Mouse (Mus musculus): ENCODE measurements at regions not wholly inside any gene's neighbourhood (a gene's known extent, or its start where the extent isn't known, plus 50 kb on each side); places are given as distances from the start of the nearest gene placed in this dataset.

DNA sequence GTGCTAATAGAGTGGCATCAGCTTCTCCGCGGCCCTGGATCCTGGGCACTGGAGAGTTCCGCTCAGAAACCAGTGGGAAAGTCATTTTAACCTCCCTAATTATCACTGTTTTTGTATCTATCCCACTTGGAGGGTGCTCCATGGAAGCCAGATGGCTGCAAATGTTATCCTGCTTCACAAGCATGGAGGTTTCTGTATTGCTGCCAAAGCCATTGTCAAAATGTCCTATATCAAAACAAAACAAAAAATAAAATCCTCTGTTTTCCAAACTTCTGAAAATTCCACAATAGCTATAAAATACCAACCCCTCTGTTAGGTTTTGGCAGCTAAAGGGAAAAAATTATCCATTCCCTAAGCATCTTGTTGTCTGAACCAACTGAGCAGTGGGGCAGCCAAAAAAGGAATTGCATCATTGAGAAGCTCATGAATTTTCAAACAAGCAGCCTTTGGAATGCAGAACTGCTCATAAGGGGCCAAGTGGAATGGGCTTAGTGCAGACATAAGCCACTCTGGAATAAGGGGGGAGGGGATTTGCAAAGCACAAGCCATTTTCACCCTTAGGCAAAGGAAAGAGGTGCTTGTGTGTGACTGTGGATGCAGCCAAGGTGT lies 213.8 kb upstream of the Cwc22 start:
- no peak for DNase-seq (ENCODE audit: extremely low read depth, low read depth, low spot score)

DNA sequence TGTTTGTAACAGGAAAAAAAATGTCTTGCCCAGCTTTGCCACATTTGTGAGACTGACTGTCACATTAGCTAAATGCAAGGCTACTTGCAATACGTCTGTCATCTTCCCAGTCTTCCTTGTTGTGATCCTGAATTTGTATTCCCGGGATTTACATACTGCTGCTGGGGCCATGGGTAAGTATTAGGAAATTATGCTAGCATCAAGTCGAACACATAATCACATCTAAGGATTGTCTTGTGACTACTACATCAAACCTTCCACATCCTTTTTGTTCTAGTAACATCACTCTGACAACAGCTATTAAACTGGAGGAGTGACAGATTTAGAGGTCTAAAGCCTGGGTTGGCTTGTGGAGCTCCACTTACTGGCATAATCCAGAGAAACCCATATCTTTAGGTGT lies 164.2 kb upstream of the Cwc22 start:
- no peak for DNase-seq (ENCODE audit: extremely low read depth, low read depth, low spot score)

DNA sequence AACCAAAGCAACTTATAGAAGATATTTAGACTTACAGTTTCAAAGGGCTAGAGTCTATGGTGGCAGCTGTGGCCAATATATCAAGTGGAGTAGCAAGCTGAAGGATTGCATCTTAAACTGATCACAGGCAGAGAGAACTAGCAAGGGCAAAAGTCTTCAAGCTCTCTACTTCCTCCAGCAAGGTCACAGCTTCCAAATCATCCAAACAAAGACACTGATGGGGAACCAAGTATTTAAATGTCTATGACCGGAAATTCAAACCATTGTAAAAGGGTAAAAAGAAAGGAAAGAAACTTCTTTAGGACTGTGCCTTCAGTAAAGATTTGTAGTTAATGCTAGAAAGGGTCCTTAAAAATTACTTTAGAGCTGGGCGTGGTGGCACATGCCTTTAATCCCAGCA lies 149.4 kb upstream of the Cwc22 start:
- no peak for DNase-seq (ENCODE audit: extremely low read depth, low read depth, low spot score)

DNA sequence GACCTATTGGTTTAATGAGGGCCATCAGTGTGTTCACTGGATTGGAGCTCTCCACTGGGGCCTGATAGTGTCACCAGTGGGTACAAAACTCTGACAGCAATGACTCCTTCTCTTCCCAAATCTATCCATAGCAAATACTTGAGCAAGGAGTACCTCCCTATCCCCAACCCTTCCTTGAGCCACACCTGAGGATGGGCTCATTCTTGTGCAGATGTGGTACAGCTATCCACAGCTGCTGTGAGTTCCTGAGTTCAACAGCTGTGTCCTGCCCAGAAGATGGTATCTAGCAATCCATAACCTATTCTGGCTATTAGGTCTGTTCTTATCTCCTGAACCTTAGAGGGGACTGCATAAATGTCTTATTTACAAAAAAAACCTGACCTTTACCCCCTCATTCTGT lies 148.7 kb upstream of the Cwc22 start:
- DNase-seq (ENCODE audit: extremely low read depth, low read depth, low spot score), result no peak

DNA sequence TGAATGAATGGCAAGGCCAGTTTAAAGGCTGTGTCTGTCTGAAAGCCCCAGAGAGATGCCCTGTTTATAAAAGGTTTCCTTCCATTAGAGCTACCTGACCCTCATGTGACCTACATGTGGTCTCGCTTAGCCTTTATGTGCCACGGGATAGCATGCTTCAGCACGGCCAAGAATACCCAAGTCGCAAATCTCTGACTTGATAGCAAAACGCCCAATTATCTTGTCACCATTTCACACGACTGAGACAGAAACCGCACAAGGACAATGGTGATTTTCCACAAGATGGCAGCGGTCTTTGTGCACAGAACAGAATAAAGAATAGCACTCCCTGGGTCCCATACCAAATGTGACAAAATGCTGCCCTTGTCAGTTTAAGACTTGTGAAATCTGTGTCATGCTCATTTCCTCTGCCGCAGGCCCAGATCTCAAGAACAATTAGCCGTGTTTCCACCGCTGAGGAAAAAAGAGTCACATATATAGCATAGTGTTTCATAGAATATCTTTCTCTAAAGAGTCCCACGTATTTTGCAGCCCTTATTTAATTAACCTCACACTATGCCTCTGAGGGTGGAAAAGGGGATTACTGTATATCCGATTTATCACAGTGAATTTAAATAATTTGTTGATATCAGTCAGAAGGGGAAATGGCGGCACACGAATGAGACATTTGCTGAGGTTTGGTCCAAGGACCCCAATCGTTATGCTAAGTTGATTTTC lies 118.3 kb upstream of the Cwc22 start:
- DNase-seq (ENCODE audit: extremely low read depth, low read depth, low spot score), result no peak

DNA sequence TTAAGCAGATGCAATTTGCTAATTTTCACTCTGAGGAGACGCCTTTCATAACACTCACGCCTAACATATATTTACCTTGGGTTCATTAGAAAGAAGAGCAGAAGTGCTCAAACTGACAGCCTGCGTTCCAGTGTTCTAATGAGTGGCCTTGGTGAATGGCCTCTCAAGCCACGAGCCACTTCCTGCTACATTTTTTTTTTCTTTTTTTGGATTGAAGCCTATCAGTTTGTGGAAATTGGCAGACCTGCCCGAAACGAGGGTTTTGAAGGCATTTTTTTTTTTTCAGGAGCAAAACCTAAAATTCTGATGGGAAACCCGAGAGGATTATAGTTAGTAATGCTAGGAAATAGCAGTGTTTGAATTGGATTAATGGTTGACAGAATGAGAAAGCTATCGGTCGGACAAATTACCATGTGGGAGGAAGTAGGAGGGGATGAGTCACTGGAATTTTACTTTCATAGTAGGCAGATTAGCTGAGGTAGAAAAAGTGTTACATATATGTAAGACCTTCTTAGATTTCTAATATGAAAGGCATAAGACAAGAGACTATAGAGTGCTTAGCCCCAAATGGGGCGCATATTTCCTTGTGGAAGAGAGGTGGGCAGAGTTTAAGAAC lies 113.7 kb upstream of the Cwc22 start:
- no peak for DNase-seq (ENCODE audit: extremely low read depth, low read depth, low spot score)

DNA sequence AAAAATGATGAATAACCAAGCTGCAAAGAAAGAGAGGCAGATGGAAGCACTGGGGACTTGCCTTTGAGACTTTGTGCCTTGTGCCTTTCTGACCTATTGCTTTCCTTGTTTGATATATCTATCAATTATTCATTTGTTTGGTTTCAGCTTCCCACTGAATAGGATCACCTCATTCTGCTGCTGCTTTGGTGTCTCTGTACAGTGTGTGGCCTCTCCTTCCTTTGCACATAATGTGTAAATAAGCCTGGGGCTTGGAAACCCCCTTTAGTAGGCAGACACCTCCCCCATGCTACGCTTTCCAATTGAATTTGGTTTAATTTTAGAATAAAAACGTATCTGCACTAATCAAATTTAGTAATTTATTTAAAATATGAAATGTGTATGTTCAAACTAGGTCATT lies 112.8 kb upstream of the Cwc22 start:
- no peak for DNase-seq (ENCODE audit: extremely low read depth, low read depth, low spot score)

DNA sequence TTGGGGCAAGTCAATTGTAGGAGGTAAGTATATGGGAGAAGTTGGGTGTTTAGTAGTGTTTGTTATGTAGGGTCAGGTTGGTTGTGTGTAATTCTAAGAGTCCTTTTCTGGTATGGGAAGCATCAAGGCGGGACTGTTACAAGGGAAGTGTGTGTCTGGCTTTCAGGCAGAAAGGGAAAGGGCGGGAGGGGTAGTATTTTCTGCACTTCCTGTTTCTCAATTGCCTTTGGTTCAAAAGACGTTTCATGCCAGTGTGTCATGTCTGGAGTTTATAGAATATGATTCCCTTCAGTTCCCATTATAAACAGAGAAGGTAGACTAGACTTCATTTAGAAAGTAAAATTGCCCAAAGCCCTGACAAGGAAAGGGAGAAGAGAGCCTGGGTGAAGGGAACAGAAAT lies 107.7 kb upstream of the Cwc22 start:
- DNase-seq (ENCODE audit: extremely low read depth, low read depth, low spot score), result no peak

DNA sequence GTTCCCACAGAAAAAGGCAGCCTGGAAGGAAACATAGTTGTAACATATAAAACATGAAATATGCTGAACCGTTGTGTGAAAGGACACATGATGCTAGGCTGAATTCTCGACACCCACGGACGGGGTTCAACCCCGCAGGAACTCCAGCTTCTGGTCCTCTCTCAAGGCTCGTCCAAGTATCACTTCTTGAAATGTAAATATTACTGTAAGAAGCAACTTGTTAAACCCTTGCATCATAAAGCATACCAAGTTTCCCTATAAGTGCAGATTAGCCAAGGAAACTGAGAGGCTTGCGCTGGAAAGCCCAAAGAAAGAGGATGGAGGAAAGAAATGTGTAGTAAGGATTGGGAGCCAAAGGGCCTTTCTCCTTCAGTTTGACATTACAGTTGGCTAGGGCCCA lies 104.4 kb upstream of the Cwc22 start:
- no peak for DNase-seq (ENCODE audit: extremely low read depth, low read depth, low spot score)

DNA sequence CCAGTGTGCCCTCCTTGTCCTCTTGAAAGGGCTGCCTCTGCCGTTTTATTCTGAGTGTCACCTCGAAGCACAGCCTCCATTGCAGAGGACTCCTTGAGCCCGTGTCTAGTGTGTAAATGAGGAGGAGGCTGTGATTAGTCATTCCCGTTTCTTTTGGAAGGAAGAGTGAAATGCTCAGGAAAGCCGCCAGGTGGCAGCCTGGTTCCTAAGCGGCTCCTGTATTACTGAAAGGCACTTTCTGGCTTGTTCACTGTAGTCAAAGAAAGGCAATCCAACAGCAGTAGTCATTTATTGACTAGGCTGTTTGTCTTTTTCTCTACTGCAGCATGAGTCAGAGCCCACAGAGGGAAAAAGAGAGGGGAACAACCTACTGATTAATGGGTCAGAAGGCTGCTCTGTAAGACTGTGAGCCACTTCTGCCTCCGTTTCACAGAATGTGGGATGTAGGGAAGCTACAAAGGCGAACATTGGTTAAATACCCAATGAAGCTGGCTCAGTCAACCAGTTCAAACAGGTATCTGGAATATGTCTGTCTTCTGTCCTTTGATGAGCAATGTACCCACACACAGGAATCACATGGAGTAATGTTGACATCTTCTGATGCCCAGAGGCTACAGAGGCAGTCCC lies 103.2 kb upstream of the Cwc22 start:
- DNase-seq (ENCODE audit: extremely low read depth, low read depth, low spot score), result peak; percentile 23

DNA sequence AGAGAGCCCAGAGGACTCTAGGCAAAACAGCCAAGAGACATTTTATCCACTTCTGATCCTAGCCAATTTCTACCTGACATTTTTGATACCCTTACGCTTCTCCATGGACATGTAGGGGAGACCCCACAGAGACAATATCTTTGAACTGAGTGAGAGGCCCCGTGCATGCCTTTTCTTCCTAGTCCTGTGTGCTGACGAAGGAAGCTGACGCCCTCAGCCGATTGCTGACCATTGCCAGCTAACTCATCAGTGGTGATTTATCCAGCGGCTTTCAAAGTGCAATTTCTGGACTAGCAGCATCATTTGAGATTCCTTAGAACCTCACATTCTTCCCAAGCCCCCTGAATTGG lies 102.5 kb upstream of the Cwc22 start:
- DNase-seq (ENCODE audit: extremely low read depth, low read depth, low spot score), result no peak

DNA sequence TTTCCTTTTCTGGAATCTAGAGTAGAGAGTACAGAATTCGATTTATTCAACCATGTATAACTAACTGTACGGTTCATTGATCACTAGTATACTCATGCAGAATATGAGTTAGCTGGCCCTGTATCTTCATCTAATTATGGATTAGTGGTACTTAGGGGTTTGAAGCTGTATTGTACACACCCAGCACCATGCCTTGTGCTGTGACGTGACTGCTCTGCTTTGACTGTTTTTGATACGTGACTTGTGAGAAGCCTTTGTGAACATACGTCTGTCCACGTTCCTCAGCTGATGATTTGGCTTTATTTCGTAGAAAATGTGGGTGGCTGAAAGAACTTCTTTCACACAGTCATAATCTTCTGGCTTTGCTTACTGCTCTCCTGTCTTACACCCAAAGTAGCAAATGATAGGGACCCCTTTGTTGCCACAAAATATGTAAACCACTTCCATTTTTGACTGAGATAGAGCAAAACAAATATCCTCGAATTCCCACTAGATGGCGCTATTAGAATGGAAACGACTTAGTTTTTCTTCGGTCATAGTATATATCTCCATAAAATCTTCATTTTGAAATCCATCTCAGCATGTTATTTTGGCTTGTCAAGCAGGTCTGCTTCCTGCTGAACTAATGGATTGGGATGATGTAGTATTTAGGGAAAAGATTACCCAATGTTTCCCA lies 102.0 kb upstream of the Cwc22 start:
- peak; percentile 14 for DNase-seq (ENCODE audit: extremely low read depth, low read depth, low spot score)

DNA sequence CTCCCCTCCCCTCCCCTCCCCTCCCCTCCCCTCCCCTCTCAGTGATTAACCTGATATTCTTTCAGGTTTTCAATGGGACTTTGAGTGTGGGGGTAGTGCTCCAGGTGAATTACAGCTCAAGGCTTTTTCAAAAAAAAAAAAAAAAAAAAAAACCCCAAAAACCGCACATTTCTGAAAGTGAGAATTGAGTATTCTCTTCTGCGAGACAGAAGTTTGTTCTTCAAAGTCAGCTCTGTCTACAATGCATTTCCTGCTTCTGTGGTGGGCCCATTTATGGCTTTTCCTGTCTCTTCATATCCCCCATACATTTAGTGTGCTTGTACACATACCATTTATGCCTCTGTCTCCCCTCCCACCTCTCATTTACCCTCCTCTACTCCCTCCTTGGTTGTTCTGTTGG lies 81.1 kb upstream of the Cwc22 start:
- DNase-seq (ENCODE audit: extremely low read depth, low read depth, low spot score), result no peak

DNA sequence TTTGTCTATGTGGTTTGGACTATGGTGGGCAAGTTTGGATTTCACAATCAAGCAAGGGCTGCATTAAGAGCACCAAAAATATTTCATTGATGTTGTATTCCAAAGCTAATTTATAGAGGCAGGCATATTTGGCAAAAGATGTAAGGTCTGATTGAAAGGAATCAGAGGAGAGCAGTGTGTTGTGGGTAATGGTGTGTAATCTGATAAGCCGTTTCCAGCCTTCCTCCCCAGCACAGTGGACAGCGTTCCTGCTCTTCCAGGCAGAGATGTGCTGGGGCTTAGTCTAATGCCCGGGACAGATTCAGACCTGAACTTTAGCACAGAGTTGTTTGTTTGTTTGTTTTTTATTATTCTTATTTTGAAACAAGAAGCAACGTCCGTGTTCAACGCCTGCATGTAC lies 80.6 kb upstream of the Cwc22 start:
- no peak for DNase-seq (ENCODE audit: extremely low read depth, low read depth, low spot score)

DNA sequence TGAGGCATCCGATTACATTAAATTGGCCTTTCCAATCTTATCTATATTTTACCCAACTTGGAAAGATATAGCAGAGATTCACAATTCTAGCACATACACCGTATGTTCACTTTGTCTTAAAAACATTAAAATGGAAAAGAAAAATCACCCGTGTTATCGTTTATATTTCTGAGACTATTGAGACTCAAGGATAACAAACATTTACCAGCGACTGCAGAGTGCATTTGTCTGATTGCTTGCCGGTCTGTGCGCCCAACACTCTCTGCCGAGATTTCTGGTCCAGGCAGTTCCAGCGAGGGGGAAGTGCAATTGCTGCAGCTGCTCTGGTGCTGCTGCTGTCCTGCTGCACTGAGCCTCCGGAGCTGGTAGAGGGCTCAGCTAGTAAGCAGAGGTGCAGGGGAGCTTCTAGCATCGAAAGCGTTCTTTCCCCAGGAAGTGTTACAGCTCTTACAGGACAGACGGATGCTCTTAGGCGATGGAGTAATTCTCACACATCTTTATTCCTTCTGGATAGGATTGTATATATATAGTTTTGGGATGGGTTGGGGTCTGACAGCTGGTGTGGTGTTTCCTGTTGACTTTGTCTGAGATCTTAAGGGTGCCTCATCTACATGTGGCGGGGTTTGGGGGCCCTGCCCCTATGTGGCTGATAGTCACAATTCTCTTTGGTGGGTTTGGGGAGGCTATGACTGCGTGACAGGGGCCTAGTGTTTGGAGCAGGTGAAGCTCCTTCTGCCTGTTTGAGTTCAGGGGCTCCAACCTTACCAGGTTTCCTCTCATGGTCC lies 79.7 kb upstream of the Cwc22 start:
- DNase-seq (ENCODE audit: extremely low read depth, low read depth, low spot score), result no peak

DNA sequence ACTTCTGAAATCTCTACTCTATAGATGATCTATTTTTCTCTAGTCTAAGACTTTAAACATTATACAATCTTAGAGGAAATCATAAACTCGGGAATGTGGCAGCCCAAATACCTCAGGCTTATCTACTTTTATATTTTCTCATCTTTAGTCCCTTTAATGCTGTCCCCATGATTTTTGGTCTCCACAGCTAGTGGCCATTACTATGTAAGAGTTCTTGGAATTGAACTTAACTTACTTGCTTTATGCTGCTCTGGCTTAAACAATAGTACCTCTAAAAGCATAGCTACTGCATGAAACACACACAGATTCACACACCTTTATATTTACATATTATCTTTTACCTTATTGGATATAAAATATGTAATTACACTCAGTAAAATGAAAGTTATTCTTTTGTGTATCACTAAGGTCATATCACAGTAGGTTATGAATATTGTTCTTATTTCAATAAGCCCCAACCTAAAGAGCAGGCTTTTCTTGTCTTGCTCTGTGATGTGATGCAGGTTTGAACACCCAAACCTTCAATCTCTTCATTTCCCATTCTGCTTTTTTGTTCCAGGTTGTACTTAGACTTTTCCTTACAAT lies 78.9 kb upstream of the Cwc22 start:
- no peak for DNase-seq (ENCODE audit: extremely low read depth, low read depth, low spot score)

DNA sequence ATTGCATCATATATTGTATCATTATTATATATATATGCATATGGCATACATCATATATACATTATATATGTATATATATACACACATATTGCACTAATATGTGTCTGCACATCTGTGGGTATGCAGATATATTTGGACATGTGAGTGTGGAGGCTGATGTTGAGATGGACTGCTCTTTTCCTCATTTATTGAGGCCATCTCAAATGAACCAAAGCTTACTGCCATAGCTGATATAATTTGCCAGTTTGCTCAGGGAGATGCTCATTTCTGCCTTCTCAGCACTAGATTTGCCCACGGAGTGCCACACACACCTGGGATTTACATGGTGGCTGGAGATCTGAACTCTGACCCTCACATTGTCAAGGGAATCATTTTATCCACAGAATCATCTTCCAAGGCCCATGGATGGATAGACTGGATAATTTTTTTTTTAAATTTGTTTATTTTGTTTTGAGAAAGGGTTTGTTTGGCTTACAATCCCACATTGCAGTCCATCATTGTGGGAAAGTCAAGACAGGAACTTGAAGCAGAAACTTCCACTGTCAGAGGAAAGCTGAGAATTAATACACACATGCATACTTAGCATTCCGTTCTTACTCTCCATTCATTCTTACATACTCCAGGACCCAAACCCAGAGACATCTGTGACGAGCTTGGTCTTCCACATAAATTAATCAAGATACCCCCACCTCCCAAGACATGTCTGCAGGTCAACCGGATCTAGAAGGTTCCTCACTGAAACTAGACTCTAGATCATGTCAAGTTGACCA lies 77.9 kb upstream of the Cwc22 start:
- DNase-seq (ENCODE audit: extremely low read depth, low read depth, low spot score), result no peak

DNA sequence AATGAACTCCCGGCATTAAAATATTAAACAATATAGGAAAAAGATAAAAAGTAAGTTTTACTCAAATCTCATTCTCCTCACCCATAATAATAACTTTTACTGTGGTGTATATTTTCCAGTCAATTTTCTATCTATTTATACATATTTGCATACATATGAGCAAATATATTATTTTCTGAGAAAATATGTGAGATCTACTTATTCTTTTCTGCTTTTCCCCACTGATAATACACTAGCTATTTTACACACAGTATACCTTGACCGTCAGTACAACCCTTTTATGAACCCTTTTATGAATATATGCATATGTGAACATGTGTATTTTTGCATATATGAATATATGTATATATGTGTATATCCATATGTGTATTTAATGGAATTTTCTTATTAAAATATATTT lies 77.2 kb upstream of the Cwc22 start:
- no peak for DNase-seq (ENCODE audit: extremely low read depth, low read depth, low spot score)

DNA sequence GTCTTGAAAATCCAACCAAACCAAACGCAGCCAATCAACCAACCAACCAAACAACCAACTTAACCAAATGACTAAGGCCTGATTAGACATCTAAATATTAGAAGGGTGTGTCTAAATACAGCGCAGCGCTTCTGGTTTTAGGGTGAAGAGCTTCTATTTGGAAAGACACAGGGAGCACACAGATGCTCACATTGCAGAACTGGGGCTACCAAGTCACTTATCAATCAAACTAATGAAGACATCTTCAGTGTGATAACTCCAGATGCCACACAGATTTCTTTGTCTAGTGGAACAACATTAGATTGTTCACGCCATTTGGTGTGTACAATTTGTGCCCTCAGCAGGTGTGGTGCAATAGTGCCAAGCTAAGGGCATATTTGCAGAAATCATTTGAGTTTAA lies 76.6 kb upstream of the Cwc22 start:
- DNase-seq (ENCODE audit: extremely low read depth, low read depth, low spot score), result no peak

DNA sequence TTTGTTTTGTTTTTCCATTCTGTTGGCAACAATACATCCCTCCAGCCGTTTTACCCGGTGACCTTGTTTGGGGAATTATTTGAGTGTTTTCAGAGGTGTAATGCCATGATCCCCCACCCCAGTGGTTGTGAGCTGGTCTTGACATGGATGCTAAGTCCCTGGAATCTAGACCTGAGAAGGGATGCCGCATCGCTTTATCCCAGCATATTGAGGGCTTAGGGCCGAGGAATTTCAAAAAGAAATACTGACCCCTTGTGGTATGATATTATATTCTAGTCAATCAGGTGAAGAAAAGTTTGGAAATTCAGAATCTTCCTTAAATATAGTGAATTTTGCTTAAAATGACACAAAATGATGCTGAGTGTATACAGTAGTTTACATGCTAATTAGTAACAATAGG lies 75.7 kb upstream of the Cwc22 start:
- no peak for DNase-seq (ENCODE audit: extremely low read depth, low read depth, low spot score)
